Mouse (Mus musculus) MEL (cell line): Measurements from ENCODE around the gene Gpm6b.

Experiments
- CTCF ChIP-seq, 3 experiments: IDR thresholded peaks in 2 of 3; conservative IDR thresholded peaks in 1 of 3; 2 replicates each; pipeline ENCODE4 v1.5.1; 2011 to 2012; ENCODE audit warnings: low read length in 3 of 3, low read depth in 2 of 3, mild to moderate bottlenecking in 2 of 3, improper control_type of control experiment in 1 of 3, inconsistent platforms in 1 of 3, mixed read lengths in 1 of 3, moderate library complexity in 1 of 3; ENCODE audit not compliant: control insufficient read depth in 1 of 3, insufficient read depth in 1 of 3, poor library complexity in 1 of 3, severe bottlenecking in 1 of 3
- ELF1 ChIP-seq: IDR thresholded peaks from 2 replicates; pipeline ENCODE4 v1.6.1; 2014; ENCODE audit warnings: low read depth, mild to moderate bottlenecking, inconsistent platforms, low read length, improper control_type of control experiment, moderate library complexity
- EP300 ChIP-seq, 2 experiments: IDR thresholded peaks; 2 replicates each; pipeline ENCODE4 v1.6.1; 2011; ENCODE audit warnings: improper control_type of control experiment in 2 of 2, low read length in 2 of 2, low read depth in 1 of 2, mild to moderate bottlenecking in 1 of 2
- MEF2A ChIP-seq: IDR thresholded peaks from 2 replicates; pipeline ENCODE4 v1.6.1; 2014; ENCODE audit warnings: low read depth, mild to moderate bottlenecking, inconsistent platforms, low read length, improper control_type of control experiment; ENCODE audit not compliant: poor library complexity, insufficient replicate concordance, severe bottlenecking; ENCODE audit errors: extremely low read depth
- MYC ChIP-seq: IDR thresholded peaks from 2 replicates; pipeline ENCODE4 v1.6.1; 2011; ENCODE audit warnings: low read depth, mild to moderate bottlenecking, low read length, improper control_type of control experiment, moderate library complexity
- POLR2A ChIP-seq, 2 experiments: IDR thresholded peaks; 2 replicates each; pipeline ENCODE4 v1.6.1; 2011 to 2012; ENCODE audit warnings: low read length in 2 of 2, mild to moderate bottlenecking in 2 of 2, control low read depth in 1 of 2, improper control_type of control experiment in 1 of 2, low read depth in 1 of 2, moderate library complexity in 1 of 2; ENCODE audit not compliant: control insufficient read depth in 1 of 2, insufficient read depth in 1 of 2, poor library complexity in 1 of 2
- SMC3 ChIP-seq: IDR thresholded peaks from 2 replicates; pipeline ENCODE4 v1.6.1; 2011; ENCODE audit warnings: low read depth, low read length, improper control_type of control experiment
- TCF12 ChIP-seq: IDR thresholded peaks from 2 replicates; pipeline ENCODE4 v1.6.1; 2014; ENCODE audit warnings: low read depth, mild to moderate bottlenecking, inconsistent platforms, low read length, improper control_type of control experiment, moderate library complexity
- USF1 ChIP-seq: IDR thresholded peaks from 2 replicates; pipeline ENCODE4 v1.6.1; 2014; ENCODE audit warnings: low read depth, mild to moderate bottlenecking, inconsistent platforms, low read length, improper control_type of control experiment, moderate library complexity
- ZC3H11A ChIP-seq: IDR thresholded peaks from 2 replicates; pipeline ENCODE4 v1.6.1; 2012; ENCODE audit warnings: low read depth, mild to moderate bottlenecking, inconsistent platforms, low read length, improper control_type of control experiment
- ZKSCAN1 ChIP-seq: IDR thresholded peaks from 2 replicates; pipeline ENCODE4 v1.6.1; 2012; ENCODE audit warnings: low read depth, mild to moderate bottlenecking, inconsistent platforms, low read length, improper control_type of control experiment, moderate library complexity

DNA sequence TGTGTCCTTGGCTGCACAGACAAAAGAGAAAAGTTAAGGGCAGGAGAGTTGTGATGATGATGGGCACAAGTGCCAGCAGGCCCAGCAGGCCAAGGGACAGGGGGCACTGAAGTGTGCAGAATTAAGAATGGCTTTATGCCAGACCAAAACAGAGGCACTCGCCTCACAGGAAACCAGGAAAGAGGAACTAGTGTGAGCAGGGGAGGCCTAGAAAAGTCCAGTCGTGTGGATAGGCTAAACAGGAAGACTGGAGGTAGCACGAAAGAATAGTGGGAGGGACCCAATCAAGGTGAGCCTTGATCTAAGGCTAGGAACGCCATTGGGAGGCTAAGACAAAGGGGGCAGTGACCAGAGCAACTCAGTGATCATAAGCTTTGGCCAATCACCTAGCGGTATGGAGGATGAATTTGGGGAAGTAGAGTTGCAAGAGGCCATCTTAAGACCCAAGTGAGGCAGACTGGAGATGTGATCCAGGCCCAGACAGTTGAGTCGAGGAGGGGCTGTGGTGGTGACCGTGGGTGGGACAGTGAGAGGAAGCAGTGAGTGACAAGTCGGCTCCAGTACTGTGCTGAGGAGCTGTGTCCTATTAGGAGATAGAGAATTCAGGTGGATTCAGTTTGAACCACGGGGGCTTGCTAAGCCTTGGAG, 138.1 kb downstream of the Gpm6b start:
- no peak for TF ChIP-seq CTCF (IDR thresholded peaks at IDR 0.05 in 2 of 3, conservative IDR thresholded peaks at IDR 0.05 in 1 of 3; ENCODE audit: control insufficient read depth in 1 of 3, insufficient read depth in 1 of 3, low read depth in 2 of 3, low read length in 3 of 3, poor library complexity in 1 of 3, severe bottlenecking in 1 of 3)
- TF ChIP-seq MYC, result no peak
- TF ChIP-seq ZKSCAN1, result no peak
- no peak for TF ChIP-seq MEF2A
- no peak for TF ChIP-seq EP300 (IDR thresholded peaks at IDR 0.05; ENCODE audit: low read depth in 1 of 2, low read length in 2 of 2)
- no peak for TF ChIP-seq SMC3
- TF ChIP-seq ELF1, result no peak
- no peak for TF ChIP-seq ZC3H11A
- no peak for TF ChIP-seq POLR2A (IDR thresholded peaks at IDR 0.05; ENCODE audit: control insufficient read depth in 1 of 2, insufficient read depth in 1 of 2, low read depth in 1 of 2, low read length in 2 of 2, poor library complexity in 1 of 2)
- TF ChIP-seq USF1, result no peak
- no peak for TF ChIP-seq TCF12
